Mouse (Mus musculus): ENCODE data around the gene Btbd3. TPM values are rescaled to one million over a fixed set of nuclear protein-coding genes. Genes with fewer than 3 reads are reported as not detected.

Gene Btbd3
- polyA plus RNA-seq, 1 experiment from 2014 or later = 8.9 TPM

DNA sequence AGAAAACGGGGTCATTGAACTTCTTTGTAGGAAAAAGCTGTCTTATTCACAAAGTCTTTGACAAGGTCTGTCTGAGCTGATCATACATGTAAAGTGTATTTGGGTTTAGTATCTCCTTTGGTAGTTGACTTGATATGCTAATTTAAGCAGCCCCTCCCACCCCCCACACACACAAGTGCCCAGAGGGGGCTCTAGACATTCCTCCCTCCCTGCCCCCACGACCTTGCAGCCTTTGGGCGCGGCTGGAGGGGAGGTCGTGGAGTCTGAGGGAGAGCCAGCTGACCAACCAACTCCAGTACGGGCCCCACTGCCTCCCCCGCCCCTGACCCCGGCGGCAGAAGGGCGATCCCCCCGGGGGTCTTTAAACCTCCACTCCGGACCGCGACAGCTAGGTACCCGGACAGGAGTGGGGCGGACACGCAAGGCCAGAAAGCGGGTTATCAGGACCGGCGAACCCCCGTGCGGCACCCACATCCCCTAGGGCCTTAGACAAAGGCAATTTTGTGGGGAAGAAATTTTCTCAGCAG is 211.7 kb downstream of the Btbd3 start:
- H3K27ac ChIP-seq (ENCODE audit: low read length) = no peak overlapping the region
- H3K9me3 ChIP-seq (replicated peaks; ENCODE audit: control insufficient read depth, low read length) = no peaks in the 10 kb centered on the region
- WGBS = 63% methylated on average over 22 of the region's 22 CpGs
- H3K4me1 ChIP-seq (ENCODE audit: control insufficient read depth, insufficient read depth, low read length) = no peaks in the 10 kb centered on the region
- no peaks in the 10 kb centered on the region for H3K36me3 ChIP-seq (ENCODE audit: control insufficient read depth, insufficient read depth)
- no peaks in the 10 kb centered on the region for H3K27me3 ChIP-seq (ENCODE audit: control insufficient read depth, insufficient read depth, low read length)
- ATAC-seq (replicated peaks; ENCODE audit: extremely low read depth, insufficient read depth, low FRiP score) = no peak
- H3K4me2 ChIP-seq (ENCODE audit: low read depth, low read length) = no peak overlapping the region
- no peak overlapping the region for H3K9ac ChIP-seq (ENCODE audit: low read length)
- no peak overlapping the region for H3K4me3 ChIP-seq (ENCODE audit: low read length)

DNA sequence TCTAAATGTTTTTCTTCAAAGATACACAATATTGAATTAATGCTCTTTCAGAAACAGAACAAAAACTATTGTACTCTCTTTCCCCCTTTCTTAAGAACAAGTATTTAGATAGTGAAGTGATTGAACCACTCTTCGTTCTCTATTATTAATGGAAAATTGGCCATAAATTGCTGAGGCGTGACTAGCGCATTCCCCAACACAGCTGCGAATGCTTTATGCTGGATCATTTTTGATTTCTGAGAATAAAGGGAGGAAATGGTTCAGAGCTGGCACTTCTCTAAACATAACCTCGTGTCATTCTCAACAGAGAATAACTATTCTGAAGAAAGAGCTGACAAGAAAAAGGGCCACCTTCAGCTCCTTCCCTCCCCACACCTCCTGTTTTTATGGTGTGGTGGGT is 217.0 kb downstream of the Btbd3 start:
- Histone ChIP-seq H3K9me3 (replicated peaks; ENCODE audit: control insufficient read depth, low read length) (no peaks in the 10 kb centered on the region), H3K27me3 (ENCODE audit: control insufficient read depth, insufficient read depth, low read length) (no peaks in the 10 kb centered on the region), H3K4me3 (ENCODE audit: low read length) (no peak overlapping the region), H3K36me3 (ENCODE audit: control insufficient read depth, insufficient read depth) (no peaks in the 10 kb centered on the region), H3K4me2 (ENCODE audit: low read depth, low read length) (no peak overlapping the region), H3K27ac (ENCODE audit: low read length) (no peak overlapping the region), H3K9ac (ENCODE audit: low read length) (no peak overlapping the region), H3K4me1 (ENCODE audit: control insufficient read depth, insufficient read depth, low read length) (peaks cover 2% of the 10 kb centered on the region; the same call in 1 of the 2 replicates)
- WGBS = 78% methylated on average over 5 of the region's 5 CpGs
- ATAC-seq (replicated peaks; ENCODE audit: extremely low read depth, insufficient read depth, low FRiP score) = no peak

DNA sequence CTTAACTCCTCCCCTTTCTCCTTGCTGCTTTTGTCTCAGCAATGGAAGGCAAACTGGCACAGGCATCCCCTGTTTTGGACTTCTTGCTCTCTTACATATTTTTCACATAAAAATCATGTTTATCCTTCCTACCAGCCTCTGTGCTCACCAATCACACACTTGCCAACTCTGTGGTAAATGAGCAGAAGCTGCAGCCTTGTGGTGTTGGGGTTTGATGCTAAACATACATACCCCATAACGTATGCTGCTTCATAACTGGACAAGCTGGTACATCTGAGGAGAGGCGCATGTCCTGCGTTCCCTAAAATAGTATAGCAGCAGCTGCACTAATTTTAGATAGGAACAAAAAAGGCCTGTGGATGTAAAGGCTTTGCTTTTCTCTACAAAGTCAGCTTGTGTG is 220.1 kb downstream of the Btbd3 start:
- Histone ChIP-seq H3K4me2 (ENCODE audit: low read depth, low read length) (no peak overlapping the region), H3K9me3 (replicated peaks; ENCODE audit: control insufficient read depth, low read length) (no peaks in the 10 kb centered on the region), H3K4me1 (ENCODE audit: control insufficient read depth, insufficient read depth, low read length) (peaks cover 2% of the 10 kb centered on the region; the same call in 1 of the 2 replicates), H3K27ac (ENCODE audit: low read length) (no peak overlapping the region), H3K9ac (ENCODE audit: low read length) (no peak overlapping the region), H3K36me3 (ENCODE audit: control insufficient read depth, insufficient read depth) (no peaks in the 10 kb centered on the region), H3K4me3 (ENCODE audit: low read length) (no peak overlapping the region), H3K27me3 (ENCODE audit: control insufficient read depth, insufficient read depth, low read length) (no peaks in the 10 kb centered on the region)
- no peak for ATAC-seq (replicated peaks; ENCODE audit: extremely low read depth, insufficient read depth, low FRiP score)
- WGBS = 54% methylated on average over 3 of the region's 3 CpGs

DNA sequence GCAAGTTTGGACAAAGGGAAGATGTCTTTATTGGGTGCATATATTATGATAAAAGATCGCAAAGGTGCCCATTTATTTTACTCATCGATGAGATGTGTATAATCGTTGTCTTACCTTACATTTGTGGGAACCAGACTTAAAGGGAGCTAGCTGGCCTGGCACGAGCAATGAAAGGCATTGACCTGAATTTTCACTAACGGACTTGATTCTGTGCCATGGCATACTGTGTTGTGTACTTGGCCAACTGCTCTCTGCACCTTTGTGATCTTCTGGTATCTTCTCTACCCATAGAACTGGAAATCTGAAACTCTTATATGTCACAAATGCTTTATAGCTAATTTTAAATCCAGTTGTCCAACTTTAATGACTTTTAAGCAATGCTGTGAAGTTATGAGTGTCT is 220.9 kb downstream of the Btbd3 start:
- Histone ChIP-seq H3K36me3 (ENCODE audit: control insufficient read depth, insufficient read depth) (no peaks in the 10 kb centered on the region), H3K4me3 (ENCODE audit: low read length) (no peak overlapping the region), H3K4me2 (ENCODE audit: low read depth, low read length) (no peak overlapping the region), H3K27ac (ENCODE audit: low read length) (no peak overlapping the region), H3K9ac (ENCODE audit: low read length) (no peak overlapping the region), H3K4me1 (ENCODE audit: control insufficient read depth, insufficient read depth, low read length) (peaks cover 2% of the 10 kb centered on the region; the same call in 1 of the 2 replicates), H3K27me3 (ENCODE audit: control insufficient read depth, insufficient read depth, low read length) (no peaks in the 10 kb centered on the region), H3K9me3 (replicated peaks; ENCODE audit: control insufficient read depth, low read length) (no peaks in the 10 kb centered on the region)
- no peak for ATAC-seq (replicated peaks; ENCODE audit: extremely low read depth, insufficient read depth, low FRiP score)
- WGBS = 86% methylated on average over 5 of the region's 5 CpGs

DNA sequence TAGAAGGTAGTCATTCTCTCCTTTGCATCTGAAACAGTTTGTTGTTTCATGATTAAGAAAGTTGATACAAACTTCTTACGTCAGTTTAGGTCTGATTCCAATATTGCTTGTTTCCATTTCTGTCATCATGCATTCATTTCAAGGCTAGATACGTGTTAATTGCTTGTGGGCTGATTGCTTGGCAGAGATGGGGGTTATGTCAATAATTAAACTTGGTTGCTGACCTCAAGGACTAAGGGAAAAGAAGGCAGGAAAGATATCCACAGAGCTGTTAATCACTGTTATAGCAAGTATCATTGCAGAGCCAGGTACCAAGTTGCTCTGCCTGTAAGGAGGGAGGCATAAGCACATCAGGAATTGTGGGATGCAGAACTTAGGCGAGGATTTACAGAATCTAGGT is 226.2 kb downstream of the Btbd3 start:
- Histone ChIP-seq H3K9ac (ENCODE audit: low read length) (no peak overlapping the region), H3K27ac (ENCODE audit: low read length) (no peak overlapping the region), H3K9me3 (replicated peaks; ENCODE audit: control insufficient read depth, low read length) (no peaks in the 10 kb centered on the region), H3K27me3 (ENCODE audit: control insufficient read depth, insufficient read depth, low read length) (no peaks in the 10 kb centered on the region), H3K36me3 (ENCODE audit: control insufficient read depth, insufficient read depth) (no peaks in the 10 kb centered on the region), H3K4me3 (ENCODE audit: low read length) (no peak overlapping the region), H3K4me1 (ENCODE audit: control insufficient read depth, insufficient read depth, low read length) (no peaks in the 10 kb centered on the region), H3K4me2 (ENCODE audit: low read depth, low read length) (no peak overlapping the region)
- ATAC-seq (replicated peaks; ENCODE audit: extremely low read depth, insufficient read depth, low FRiP score) = no peak
- 64% methylated on average over 3 of the region's 3 CpGs for WGBS

DNA sequence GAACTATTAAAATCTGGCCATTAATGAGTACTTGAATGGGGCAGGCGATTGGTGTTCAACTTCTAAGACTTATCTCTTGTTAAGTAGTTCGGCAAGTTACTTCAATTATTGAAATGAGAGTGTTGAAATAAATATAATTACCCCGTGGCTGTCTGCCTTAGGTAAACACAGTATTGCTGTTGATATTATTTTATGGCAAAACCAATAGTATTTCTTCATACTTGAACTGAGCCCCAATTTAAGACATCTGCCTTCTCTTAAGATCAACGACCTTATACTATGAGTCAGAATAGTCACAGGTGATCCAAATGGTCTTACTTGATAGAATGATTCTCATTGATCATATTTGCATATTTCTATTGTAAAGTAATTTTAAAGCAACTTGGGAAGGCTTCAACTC is 228.5 kb downstream of the Btbd3 start:
- no peaks in the 10 kb centered on the region for H3K27me3 ChIP-seq (ENCODE audit: control insufficient read depth, insufficient read depth, low read length)
- no peak overlapping the region for H3K9ac ChIP-seq (ENCODE audit: low read length)
- no peaks in the 10 kb centered on the region for H3K4me1 ChIP-seq (ENCODE audit: control insufficient read depth, insufficient read depth, low read length)
- no peak overlapping the region for H3K4me2 ChIP-seq (ENCODE audit: low read depth, low read length)
- no peaks in the 10 kb centered on the region for H3K36me3 ChIP-seq (ENCODE audit: control insufficient read depth, insufficient read depth)
- H3K9me3 ChIP-seq (replicated peaks; ENCODE audit: control insufficient read depth, low read length) = no peaks in the 10 kb centered on the region
- H3K27ac ChIP-seq (ENCODE audit: low read length) = no peak overlapping the region
- WGBS = 77% methylated on average over 4 of the region's 4 CpGs
- no peak for ATAC-seq (replicated peaks; ENCODE audit: extremely low read depth, insufficient read depth, low FRiP score)
- no peak overlapping the region for H3K4me3 ChIP-seq (ENCODE audit: low read length)

DNA sequence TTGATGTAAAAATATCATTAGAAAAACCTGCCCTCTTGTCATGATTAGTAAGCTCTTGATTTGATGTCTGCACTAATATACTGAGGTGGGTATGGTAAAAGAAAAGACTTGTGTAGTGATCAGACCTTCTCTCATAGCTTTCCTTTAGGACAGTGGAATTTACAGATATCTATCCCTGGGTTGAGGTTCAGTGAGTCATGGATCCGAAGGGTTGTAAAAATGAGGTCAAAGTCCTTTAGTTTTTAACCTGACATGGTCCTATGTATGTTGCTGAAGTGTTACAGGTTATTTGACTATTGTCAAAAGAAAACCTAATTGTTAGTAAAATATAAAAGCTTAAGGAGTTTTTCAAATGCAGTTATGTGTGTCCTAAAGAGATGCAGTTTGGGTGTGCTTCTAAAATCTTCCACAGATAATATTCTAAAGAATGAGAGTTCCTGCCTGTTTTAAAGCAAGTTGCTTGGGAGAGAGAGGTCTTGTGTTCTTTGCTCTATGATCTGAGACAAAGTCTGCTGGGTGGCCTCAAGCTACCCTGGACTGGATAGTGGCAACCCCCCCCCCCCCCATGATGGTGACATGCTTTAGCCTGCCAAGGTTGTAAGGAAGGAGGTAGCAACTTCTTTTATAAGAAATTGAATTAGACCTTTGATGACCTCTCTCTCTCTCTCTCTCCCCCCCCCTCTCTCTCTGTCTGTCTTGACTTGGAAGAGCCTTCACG is 234.5 kb downstream of the Btbd3 start:
- H3K27me3 ChIP-seq (ENCODE audit: control insufficient read depth, insufficient read depth, low read length) = no peaks in the 10 kb centered on the region
- H3K27ac ChIP-seq (ENCODE audit: low read length) = no peak overlapping the region
- WGBS = 62% methylated on average over 2 of the region's 2 CpGs
- H3K4me1 ChIP-seq (ENCODE audit: control insufficient read depth, insufficient read depth, low read length) = no peaks in the 10 kb centered on the region
- no peak for ATAC-seq (replicated peaks; ENCODE audit: extremely low read depth, insufficient read depth, low FRiP score)
- H3K36me3 ChIP-seq (ENCODE audit: control insufficient read depth, insufficient read depth) = no peaks in the 10 kb centered on the region
- no peaks in the 10 kb centered on the region for H3K9me3 ChIP-seq (replicated peaks; ENCODE audit: control insufficient read depth, low read length)
- no peak overlapping the region for H3K9ac ChIP-seq (ENCODE audit: low read length)
- H3K4me2 ChIP-seq (ENCODE audit: low read depth, low read length) = no peak overlapping the region
- H3K4me3 ChIP-seq (ENCODE audit: low read length) = no peak overlapping the region

DNA sequence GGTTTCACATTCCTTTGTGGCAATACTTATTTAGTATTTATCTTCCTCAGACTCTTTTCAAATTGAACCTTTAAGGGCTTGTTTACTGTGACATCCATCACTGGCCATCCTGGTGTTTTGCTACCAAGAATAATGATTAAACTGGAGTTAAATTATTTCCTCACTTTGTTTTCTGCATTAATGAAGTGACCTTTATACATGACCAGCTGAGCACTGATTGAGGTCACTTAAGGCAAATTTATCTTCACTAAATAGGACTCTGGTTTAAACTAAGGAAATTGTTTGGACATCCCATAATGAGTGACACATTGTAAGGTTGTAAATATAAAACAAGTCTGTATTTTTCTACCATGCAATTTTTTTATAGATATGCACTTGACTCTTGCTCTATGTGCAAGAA is 235.8 kb downstream of the Btbd3 start:
- H3K4me3 ChIP-seq (ENCODE audit: low read length) = no peak overlapping the region
- H3K4me2 ChIP-seq (ENCODE audit: low read depth, low read length) = no peak overlapping the region
- no peaks in the 10 kb centered on the region for H3K9me3 ChIP-seq (replicated peaks; ENCODE audit: control insufficient read depth, low read length)
- no peak overlapping the region for H3K27ac ChIP-seq (ENCODE audit: low read length)
- no peaks in the 10 kb centered on the region for H3K27me3 ChIP-seq (ENCODE audit: control insufficient read depth, insufficient read depth, low read length)
- H3K36me3 ChIP-seq (ENCODE audit: control insufficient read depth, insufficient read depth) = no peaks in the 10 kb centered on the region
- no peaks in the 10 kb centered on the region for H3K4me1 ChIP-seq (ENCODE audit: control insufficient read depth, insufficient read depth, low read length)
- no peak for ATAC-seq (replicated peaks; ENCODE audit: extremely low read depth, insufficient read depth, low FRiP score)
- H3K9ac ChIP-seq (ENCODE audit: low read length) = no peak overlapping the region

DNA sequence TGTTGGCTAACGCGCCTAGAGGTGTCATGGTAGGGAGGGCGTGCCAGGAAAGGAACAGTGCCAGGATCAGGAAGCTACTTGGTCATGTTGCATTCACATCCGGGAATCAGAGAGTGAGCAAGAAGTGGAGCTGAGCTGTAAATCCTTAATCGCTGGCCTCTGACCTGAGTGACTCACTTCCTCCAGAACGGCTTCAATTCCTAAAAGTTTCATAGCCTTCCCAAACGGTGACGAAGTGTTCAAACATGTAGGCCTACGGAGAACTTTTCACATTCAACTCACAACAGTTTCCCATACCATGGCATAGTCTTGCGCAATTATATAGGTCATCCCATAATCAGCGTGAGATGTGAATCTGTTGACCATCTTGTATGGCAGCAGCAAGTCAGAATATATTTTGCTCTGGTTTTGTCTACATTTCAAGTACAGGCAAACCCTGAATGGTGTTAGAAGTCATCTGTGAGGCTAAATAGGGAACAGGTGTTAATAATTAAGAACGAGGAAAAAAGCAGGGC is 247.6 kb downstream of the Btbd3 start:
- H3K4me1 ChIP-seq (ENCODE audit: control insufficient read depth, insufficient read depth, low read length) = no peaks in the 10 kb centered on the region
- H3K9ac ChIP-seq (ENCODE audit: low read length) = no peak overlapping the region
- no peak for ATAC-seq (replicated peaks; ENCODE audit: extremely low read depth, insufficient read depth, low FRiP score)
- H3K4me3 ChIP-seq (ENCODE audit: low read length) = no peak overlapping the region
- 74% methylated on average over 12 of the region's 12 CpGs for WGBS
- no peaks in the 10 kb centered on the region for H3K9me3 ChIP-seq (replicated peaks; ENCODE audit: control insufficient read depth, low read length)
- no peaks in the 10 kb centered on the region for H3K36me3 ChIP-seq (ENCODE audit: control insufficient read depth, insufficient read depth)
- H3K27ac ChIP-seq (ENCODE audit: low read length) = no peak overlapping the region
- no peak overlapping the region for H3K4me2 ChIP-seq (ENCODE audit: low read depth, low read length)
- no peaks in the 10 kb centered on the region for H3K27me3 ChIP-seq (ENCODE audit: control insufficient read depth, insufficient read depth, low read length)

Measured in heart, embryonic 16.5 days (tissue).